Mouse (Mus musculus): ENCODE measurements at regions not wholly inside any gene's neighbourhood (a gene's known extent, or its start where the extent isn't known, plus 50 kb on each side); places are given as distances from the start of the nearest gene placed in this dataset.

DNA sequence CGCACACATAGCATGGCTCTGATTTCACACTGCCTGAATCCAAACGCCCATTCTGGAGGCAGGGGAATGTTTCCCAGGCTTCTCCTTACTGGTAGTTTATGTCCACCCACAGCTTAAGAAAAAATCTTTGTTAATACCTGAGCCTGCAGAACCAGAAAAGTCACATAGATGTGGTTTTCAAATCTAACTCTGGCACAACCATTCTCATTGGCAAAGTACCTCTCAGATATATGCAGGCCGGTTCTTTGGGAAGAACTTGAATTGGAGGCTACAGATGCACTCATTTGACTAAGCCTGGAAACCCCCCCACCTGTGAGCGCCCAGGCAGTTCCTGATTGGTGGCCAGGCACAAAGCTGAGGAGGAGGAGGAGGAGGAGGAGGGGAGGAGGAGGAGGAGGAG is 179.8 kb upstream of the Arid2 start:
- Histone ChIP-seq H3K9me3 (replicated peaks; ENCODE audit: control insufficient read depth, low read length) (no peaks in the 10 kb centered on the region), H3K4me2 (ENCODE audit: low read length) (no peak overlapping the region), H3K9ac (ENCODE audit: low read length) (no peak overlapping the region), H3K4me1 (ENCODE audit: control insufficient read depth, insufficient read depth, low read length) (no peaks in the 10 kb centered on the region), H3K27me3 (replicated peaks; ENCODE audit: control insufficient read depth, insufficient read depth, low read length) (no peaks in the 10 kb centered on the region), H3K4me3 (ENCODE audit: low read depth, low read length) (no peak overlapping the region), H3K36me3 (ENCODE audit: control insufficient read depth, insufficient read depth, low read length) (no peaks in the 10 kb centered on the region), H3K27ac (ENCODE audit: low read depth, low read length) (no peak overlapping the region)
- no peak for ATAC-seq
- WGBS = 65% methylated on average over 4 of the region's 4 CpGs
- DNase-seq (ENCODE audit: low spot score) = no peak

DNA sequence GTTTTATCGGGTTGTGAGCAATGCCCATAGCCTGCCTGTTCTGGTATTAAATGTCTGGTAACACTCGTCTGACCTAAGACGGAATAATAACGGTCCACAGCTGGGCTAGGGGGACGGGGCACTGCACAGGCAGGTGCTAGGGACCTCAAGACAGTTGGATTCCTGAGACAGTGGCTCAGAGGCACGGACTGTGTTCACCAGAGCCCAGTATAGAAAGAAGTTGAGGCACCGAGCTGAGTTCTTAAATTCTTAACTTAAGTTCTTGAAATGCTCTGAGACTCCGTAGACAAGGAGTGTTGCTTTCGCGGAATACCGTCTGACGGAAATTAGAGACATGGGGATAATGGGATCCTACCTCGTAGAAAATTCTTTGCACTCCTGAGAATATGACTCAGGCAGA is 174.2 kb upstream of the Arid2 start:
- ATAC-seq (no peak), DNase-seq (ENCODE audit: low spot score) (no peak)
- H3K36me3 ChIP-seq (ENCODE audit: control insufficient read depth, insufficient read depth, low read length) = no peaks in the 10 kb centered on the region
- no peaks in the 10 kb centered on the region for H3K4me1 ChIP-seq (ENCODE audit: control insufficient read depth, insufficient read depth, low read length)
- 93% methylated on average over 13 of the region's 13 CpGs for WGBS
- no peak overlapping the region for H3K27ac ChIP-seq (ENCODE audit: low read depth, low read length)
- H3K4me3 ChIP-seq (ENCODE audit: low read depth, low read length) = no peak overlapping the region
- no peaks in the 10 kb centered on the region for H3K9me3 ChIP-seq (replicated peaks; ENCODE audit: control insufficient read depth, low read length)
- H3K27me3 ChIP-seq (replicated peaks; ENCODE audit: control insufficient read depth, insufficient read depth, low read length) = no peaks in the 10 kb centered on the region
- no peak overlapping the region for H3K4me2 ChIP-seq (ENCODE audit: low read length)
- H3K9ac ChIP-seq (ENCODE audit: low read length) = no peak overlapping the region

DNA sequence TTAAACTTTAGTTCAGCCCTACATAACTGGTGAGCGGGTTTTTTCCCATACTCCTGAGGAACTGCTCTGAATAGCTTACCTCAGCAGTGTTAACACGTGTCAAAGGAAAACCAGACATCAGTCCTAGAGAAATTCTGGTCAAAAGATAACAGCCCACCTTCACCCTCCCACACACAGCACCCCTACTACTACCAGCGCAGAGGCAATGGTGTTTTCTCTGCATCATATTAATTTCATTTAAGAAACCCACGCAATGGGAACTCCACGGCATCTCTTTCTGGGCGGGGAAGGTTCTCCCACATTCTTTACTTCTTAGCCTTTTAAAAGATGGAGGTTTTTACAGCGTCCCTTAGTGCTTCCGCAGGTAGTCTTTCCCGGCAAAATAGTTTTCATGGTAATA is 172.7 kb upstream of the Arid2 start:
- no peak overlapping the region for H3K4me2 ChIP-seq (ENCODE audit: low read length)
- H3K27ac ChIP-seq (ENCODE audit: low read depth, low read length) = no peak overlapping the region
- H3K4me1 ChIP-seq (ENCODE audit: control insufficient read depth, insufficient read depth, low read length) = no peaks in the 10 kb centered on the region
- H3K9ac ChIP-seq (ENCODE audit: low read length) = no peak overlapping the region
- H3K27me3 ChIP-seq (replicated peaks; ENCODE audit: control insufficient read depth, insufficient read depth, low read length) = no peaks in the 10 kb centered on the region
- H3K36me3 ChIP-seq (ENCODE audit: control insufficient read depth, insufficient read depth, low read length) = no peaks in the 10 kb centered on the region
- WGBS = 82% methylated on average over 9 of the region's 9 CpGs
- no peak for DNase-seq (ENCODE audit: low spot score)
- H3K4me3 ChIP-seq (ENCODE audit: low read depth, low read length) = no peak overlapping the region
- ATAC-seq = no peak
- H3K9me3 ChIP-seq (replicated peaks; ENCODE audit: control insufficient read depth, low read length) = no peaks in the 10 kb centered on the region

DNA sequence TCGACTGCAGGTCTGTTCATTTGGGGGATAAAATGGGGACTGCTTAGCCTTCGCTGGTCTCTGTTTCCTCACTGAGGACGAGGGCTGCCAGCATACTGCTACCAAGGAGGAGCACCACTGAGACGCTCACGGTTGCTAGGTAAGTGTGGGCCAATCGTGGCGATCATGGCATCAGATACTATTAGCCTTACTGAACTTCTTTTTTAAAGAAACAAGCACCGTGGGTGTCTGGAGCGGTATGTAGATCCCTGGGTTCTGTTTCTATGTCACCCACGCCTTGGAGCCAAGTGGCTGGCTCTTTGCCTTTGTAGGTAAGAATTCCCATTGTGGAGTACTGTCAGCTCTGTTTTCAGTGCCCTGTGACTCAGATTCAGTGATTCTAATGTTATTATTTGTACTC is 172.1 kb upstream of the Arid2 start:
- H3K27me3 ChIP-seq (replicated peaks; ENCODE audit: control insufficient read depth, insufficient read depth, low read length) = no peaks in the 10 kb centered on the region
- H3K4me1 ChIP-seq (ENCODE audit: control insufficient read depth, insufficient read depth, low read length) = no peaks in the 10 kb centered on the region
- no peaks in the 10 kb centered on the region for H3K36me3 ChIP-seq (ENCODE audit: control insufficient read depth, insufficient read depth, low read length)
- ATAC-seq = no peak
- 48% methylated on average over 10 of the region's 10 CpGs for WGBS
- H3K4me3 ChIP-seq (ENCODE audit: low read depth, low read length) = no peak overlapping the region
- no peaks in the 10 kb centered on the region for H3K9me3 ChIP-seq (replicated peaks; ENCODE audit: control insufficient read depth, low read length)
- no peak overlapping the region for H3K4me2 ChIP-seq (ENCODE audit: low read length)
- peak; percentile 10 for DNase-seq (ENCODE audit: low spot score)
- H3K9ac ChIP-seq (ENCODE audit: low read length) = no peak overlapping the region
- H3K27ac ChIP-seq (ENCODE audit: low read depth, low read length) = no peak overlapping the region

DNA sequence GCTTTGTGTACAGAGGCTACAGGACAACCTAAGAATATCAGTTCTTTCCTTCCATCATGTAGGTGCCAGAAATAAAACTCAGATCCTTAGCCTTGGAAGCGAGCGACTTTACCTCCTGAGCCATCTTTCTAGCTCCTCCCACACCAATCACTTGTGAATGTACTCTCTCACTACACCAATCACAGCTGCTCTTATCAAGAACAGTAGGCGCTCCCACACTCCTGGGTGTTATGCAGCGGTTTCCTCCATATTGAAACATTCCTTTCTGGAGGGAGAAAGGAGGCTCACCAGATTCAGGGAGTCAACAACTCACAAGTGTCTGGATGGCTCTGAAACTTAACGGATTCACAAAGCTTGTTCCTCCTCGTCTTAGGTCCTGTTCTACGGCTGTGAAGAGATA is 168.1 kb upstream of the Arid2 start:
- H3K27me3 ChIP-seq (replicated peaks; ENCODE audit: control insufficient read depth, insufficient read depth, low read length) = no peaks in the 10 kb centered on the region
- H3K4me1 ChIP-seq (ENCODE audit: control insufficient read depth, insufficient read depth, low read length) = no peaks in the 10 kb centered on the region
- H3K4me2 ChIP-seq (ENCODE audit: low read length) = no peak overlapping the region
- no peak overlapping the region for H3K4me3 ChIP-seq (ENCODE audit: low read depth, low read length)
- DNase-seq (ENCODE audit: low spot score) (no peak), ATAC-seq (no peak)
- H3K27ac ChIP-seq (ENCODE audit: low read depth, low read length) = no peak overlapping the region
- WGBS = 93% methylated on average over 7 of the region's 7 CpGs
- no peak overlapping the region for H3K9ac ChIP-seq (ENCODE audit: low read length)
- H3K9me3 ChIP-seq (replicated peaks; ENCODE audit: control insufficient read depth, low read length) = no peaks in the 10 kb centered on the region
- H3K36me3 ChIP-seq (ENCODE audit: control insufficient read depth, insufficient read depth, low read length) = no peaks in the 10 kb centered on the region

DNA sequence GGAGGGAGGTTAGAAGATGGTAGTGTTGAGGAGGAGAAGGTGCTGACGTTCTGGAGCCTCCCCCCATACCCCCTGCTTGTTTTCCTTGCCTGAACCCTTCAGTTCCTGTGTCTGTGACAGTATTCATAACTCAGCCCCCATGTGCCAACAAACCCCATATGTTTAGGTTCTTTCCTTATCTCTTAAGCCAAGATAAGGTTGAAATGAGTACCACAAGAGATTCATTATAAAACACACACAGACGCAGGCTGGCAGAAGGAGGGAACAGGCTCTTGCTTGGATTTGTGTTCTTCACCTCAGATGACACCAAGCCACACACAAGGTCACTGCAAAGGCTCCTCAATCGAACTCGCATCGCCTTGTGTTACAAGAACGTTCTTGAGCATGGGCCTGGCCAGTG is 162.9 kb upstream of the Arid2 start:
- no peaks in the 10 kb centered on the region for H3K4me1 ChIP-seq (ENCODE audit: control insufficient read depth, insufficient read depth, low read length)
- DNase-seq (ENCODE audit: low spot score) (peak; percentile 41), ATAC-seq (no peak)
- no peak overlapping the region for H3K4me3 ChIP-seq (ENCODE audit: low read depth, low read length)
- no peak overlapping the region for H3K4me2 ChIP-seq (ENCODE audit: low read length)
- H3K9ac ChIP-seq (ENCODE audit: low read length) = no peak overlapping the region
- no peaks in the 10 kb centered on the region for H3K36me3 ChIP-seq (ENCODE audit: control insufficient read depth, insufficient read depth, low read length)
- 80% methylated on average over 6 of the region's 6 CpGs for WGBS
- no peaks in the 10 kb centered on the region for H3K27me3 ChIP-seq (replicated peaks; ENCODE audit: control insufficient read depth, insufficient read depth, low read length)
- H3K9me3 ChIP-seq (replicated peaks; ENCODE audit: control insufficient read depth, low read length) = no peaks in the 10 kb centered on the region
- no peak overlapping the region for H3K27ac ChIP-seq (ENCODE audit: low read depth, low read length)

DNA sequence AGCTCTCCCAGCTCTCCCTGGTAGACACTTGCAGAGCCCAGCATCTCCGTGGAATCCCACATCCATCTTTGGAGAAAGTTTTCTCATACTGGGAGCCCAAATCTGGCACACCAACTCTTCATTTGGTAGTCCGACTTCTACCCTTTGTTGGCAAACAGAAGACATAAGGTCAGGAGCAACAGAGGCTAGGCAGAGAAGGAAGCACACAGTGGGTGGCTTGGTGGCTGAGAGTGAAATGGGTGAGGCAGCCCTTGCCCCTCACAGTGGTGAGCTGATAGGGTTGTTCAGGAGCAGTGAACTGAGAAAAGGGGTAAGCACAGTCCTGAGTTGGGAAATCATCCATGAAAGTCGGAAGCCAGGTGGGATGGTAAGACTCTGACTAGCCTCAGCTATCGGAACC is 157.6 kb upstream of the Arid2 start:
- no peak overlapping the region for H3K4me2 ChIP-seq (ENCODE audit: low read length)
- no peak overlapping the region for H3K9ac ChIP-seq (ENCODE audit: low read length)
- 0 out of 2 replicates have a peak, but pooled peaks cover 4% of the 10 kb centered on the region for H3K4me1 ChIP-seq (ENCODE audit: control insufficient read depth, insufficient read depth, low read length)

DNA sequence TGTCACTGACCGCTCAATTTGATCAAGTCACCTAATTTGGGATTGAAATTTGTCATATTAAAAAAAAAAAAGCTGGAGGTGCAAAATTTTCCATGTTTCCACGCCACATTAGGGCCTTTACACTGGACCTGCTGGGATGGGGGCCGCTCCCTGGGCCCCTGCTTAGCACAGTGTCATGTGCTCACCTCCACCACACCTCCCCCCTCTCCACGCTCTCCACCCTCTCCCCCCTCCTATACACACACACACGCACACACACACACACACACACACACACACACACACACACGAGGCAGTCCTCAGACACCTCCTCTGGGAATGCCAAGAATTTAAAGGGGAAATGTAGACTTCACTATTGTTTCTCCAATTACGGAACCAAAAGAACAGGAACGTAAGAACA is 156.8 kb upstream of the Arid2 start:
- H3K4me1 ChIP-seq (ENCODE audit: control insufficient read depth, insufficient read depth, low read length) = peaks cover 7% of the 10 kb centered on the region; the same call in 1 of the 2 replicates
- no peak overlapping the region for H3K4me2 ChIP-seq (ENCODE audit: low read length)
- H3K27me3 ChIP-seq (replicated peaks; ENCODE audit: control insufficient read depth, insufficient read depth, low read length) = no peaks in the 10 kb centered on the region
- H3K36me3 ChIP-seq (ENCODE audit: control insufficient read depth, insufficient read depth, low read length) = no peaks in the 10 kb centered on the region
- no peak overlapping the region for H3K9ac ChIP-seq (ENCODE audit: low read length)
- no peaks in the 10 kb centered on the region for H3K9me3 ChIP-seq (replicated peaks; ENCODE audit: control insufficient read depth, low read length)
- 76% methylated on average over 8 of the region's 8 CpGs for WGBS
- H3K4me3 ChIP-seq (ENCODE audit: low read depth, low read length) = no peak overlapping the region
- ATAC-seq (no peak), DNase-seq (ENCODE audit: low spot score) (no peak)
- no peak overlapping the region for H3K27ac ChIP-seq (ENCODE audit: low read depth, low read length)

More for the DNA sequence above, 157.6 kb upstream of the Arid2 start:
- 86% methylated on average over 4 of the region's 4 CpGs for WGBS
- H3K27ac ChIP-seq (ENCODE audit: low read depth, low read length) = no peak overlapping the region
- H3K27me3 ChIP-seq (replicated peaks; ENCODE audit: control insufficient read depth, insufficient read depth, low read length) = no peaks in the 10 kb centered on the region
- no peak overlapping the region for H3K4me3 ChIP-seq (ENCODE audit: low read depth, low read length)
- ATAC-seq (no peak), DNase-seq (ENCODE audit: low spot score) (no peak)
- no peaks in the 10 kb centered on the region for H3K9me3 ChIP-seq (replicated peaks; ENCODE audit: control insufficient read depth, low read length)
- H3K36me3 ChIP-seq (ENCODE audit: control insufficient read depth, insufficient read depth, low read length) = no peaks in the 10 kb centered on the region

DNA sequence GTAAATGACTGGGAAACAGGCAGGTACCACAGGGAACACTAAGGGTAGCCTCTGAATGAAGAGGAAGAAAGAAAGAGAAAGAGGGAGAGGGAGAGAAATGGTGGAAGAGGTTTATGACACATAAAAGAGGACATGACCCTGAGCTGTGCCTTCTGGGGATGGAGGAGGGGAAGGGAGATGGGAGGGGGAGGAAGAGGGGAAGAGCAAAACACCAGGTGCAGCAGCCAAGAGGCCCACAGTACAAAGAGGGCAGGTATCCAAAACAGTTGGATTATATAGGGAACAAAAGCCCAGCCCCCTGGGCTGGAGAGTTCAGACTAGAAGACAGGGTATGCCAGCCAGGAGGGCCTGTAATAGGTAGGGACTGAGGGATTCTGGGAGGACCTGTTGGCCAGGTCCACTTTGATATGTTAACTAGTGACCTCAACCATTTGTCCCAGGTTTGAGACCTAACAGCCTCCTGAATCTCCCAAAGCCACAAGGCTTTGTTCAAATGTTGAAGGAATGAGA is 155.7 kb upstream of the Arid2 start:
- no peaks in the 10 kb centered on the region for H3K36me3 ChIP-seq (ENCODE audit: control insufficient read depth, insufficient read depth, low read length)

More for the DNA sequence above, 155.7 kb upstream of the Arid2 start:
- Histone ChIP-seq H3K4me2 (ENCODE audit: low read length) (no peak overlapping the region), H3K9me3 (replicated peaks; ENCODE audit: control insufficient read depth, low read length) (no peaks in the 10 kb centered on the region), H3K4me1 (ENCODE audit: control insufficient read depth, insufficient read depth, low read length) (peaks cover 7% of the 10 kb centered on the region; the same call in 1 of the 2 replicates), H3K4me3 (ENCODE audit: low read depth, low read length) (no peak overlapping the region), H3K9ac (ENCODE audit: low read length) (no peak overlapping the region), H3K27me3 (replicated peaks; ENCODE audit: control insufficient read depth, insufficient read depth, low read length) (no peaks in the 10 kb centered on the region), H3K27ac (ENCODE audit: low read depth, low read length) (no peak overlapping the region)
- DNase-seq (ENCODE audit: low spot score) = no peak
- no peak for ATAC-seq
